Mouse (Mus musculus): ENCODE data around the gene Usp6nl.

DNA sequence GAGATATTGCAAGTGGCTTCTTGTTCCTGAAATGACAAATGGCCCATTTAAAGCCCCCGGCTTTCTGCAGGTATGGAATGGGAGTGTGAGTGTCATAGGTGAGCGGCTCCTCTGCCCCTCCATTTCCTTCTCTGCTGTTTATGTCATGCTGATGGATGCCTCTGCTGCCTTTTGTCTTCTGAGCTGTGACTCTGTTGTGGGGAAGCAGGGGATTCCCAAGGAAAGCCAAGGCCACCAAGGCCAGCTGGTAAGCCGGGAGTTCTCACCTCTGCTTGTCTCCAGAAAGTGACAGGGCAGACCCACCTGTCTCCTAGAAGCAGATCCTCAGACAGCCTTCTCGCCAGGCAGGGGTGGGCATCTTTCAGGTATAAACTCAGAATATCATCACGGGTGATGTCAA is 157.2 kb downstream of the Usp6nl start:
- TF ChIP-seq POLR2A (IDR thresholded peaks at IDR 0.05; ENCODE audit: extremely low read depth, insufficient read depth, low read length): no peak
- TF ChIP-seq CTCF (IDR thresholded peaks at IDR 0.05; ENCODE audit: extremely low read depth, insufficient read depth, low read length): no peak

Measured in cortical plate, adult 2 months (tissue).